Mouse (Mus musculus): ENCODE measurements around the gene Igfbp1.

Gene Igfbp1

DNA sequence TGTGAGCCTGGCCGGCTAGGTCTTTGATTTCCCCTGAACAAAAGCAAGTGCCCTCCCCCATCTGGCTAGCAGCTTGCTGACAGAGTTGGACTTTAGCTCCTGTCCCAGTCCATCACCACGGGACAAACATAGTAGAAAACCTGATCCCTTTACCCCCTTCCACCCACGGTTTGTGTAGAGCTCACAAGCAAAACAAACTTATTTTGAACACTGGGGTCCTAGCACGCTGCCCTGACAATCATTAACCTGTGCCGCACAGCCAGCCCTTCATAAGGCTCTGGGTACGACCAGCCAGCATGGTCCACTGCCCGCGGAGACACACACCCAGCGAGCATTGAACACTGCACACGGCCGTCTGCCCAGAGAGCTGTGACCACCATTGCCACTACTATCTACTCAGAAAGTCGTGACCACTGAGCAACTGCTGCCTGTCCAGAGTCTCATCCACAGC is at the start of gene Igfbp1:
TSS of gene Igfbp1 (plus strand) at position 292 of the 451 bp plus-strand sequence.
- no peak for DNase-seq

DNA sequence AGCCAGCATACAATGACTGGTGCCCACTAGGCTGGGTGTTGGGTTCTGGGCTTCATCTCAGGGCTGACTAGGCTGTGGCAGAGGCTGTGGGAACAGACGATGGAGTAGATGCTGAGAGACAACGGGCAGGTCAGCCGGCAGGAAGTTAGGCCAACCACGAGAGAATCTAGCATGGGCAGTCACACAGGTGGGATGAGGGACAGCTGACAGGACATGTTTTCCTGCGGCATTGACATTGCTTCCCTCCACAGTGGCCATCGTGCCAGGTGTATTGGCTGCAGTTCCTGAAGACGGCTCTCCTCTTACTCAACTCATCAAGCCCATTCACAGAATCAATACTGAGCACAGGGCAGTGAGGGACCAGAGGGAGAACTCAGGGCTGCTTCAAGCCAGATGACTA is 49.6 kb upstream of the Igfbp1 start:
- DNase-seq = no peak

GRCm38 (mm10) chr11:7149471-7149870 is 48.1 kb upstream of the Igfbp1 start:
- DNase-seq = no peak

GRCm38 (mm10) chr11:7150511-7150910 is 47.1 kb upstream of the Igfbp1 start:
- DNase-seq = peak; percentile 86

- no peak for DNase-seq
Observed at GRCm38 (mm10) chr11:7152371-7152770, 45.2 kb upstream of the Igfbp1 start.

DNA sequence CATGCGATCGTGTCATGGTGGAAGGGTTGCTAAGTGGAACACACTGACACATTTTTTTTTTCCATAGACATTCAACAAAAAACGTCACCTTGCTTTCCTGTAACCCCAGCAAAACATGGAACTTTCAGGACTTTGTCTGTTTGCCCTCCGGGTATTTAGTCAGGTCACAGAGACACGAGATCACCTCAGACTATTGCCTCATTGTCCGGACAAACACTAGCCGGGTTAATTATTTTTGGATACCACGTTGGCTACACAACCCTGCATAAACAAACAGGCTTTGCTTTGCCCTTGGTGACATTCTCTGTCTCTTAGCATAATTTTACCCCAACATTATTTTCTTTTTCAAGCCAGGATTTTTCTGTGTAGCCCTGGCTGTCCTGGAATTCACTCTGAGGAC is 44.5 kb upstream of the Igfbp1 start:
- DNase-seq = no peak

DNA sequence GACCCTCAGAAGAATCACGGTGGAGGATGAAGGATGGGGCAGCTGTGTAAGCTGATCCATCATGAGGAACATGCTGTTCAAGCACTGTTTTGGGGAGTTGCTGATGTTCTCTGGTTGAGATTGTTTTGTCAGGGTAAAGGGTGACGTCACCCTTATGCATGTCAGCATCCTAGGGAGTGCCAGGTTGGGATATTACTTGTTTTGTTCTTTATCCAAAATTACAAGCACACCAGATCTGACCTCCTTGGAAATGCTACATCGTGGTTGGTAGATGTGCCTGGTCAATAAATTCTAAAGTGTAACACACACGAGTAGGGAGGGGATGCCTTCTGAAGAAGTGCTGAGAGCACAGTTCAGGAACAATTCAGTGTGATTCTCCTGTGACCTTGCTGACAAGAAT is 41.2 kb upstream of the Igfbp1 start:
- no peak for DNase-seq

- no peak for DNase-seq
Observed at GRCm38 (mm10) chr11:7158196-7158595, 39.4 kb upstream of the Igfbp1 start.

- DNase-seq = peak; percentile 73
Observed at GRCm38 (mm10) chr11:7160146-7160545, 37.4 kb upstream of the Igfbp1 start.

DNA sequence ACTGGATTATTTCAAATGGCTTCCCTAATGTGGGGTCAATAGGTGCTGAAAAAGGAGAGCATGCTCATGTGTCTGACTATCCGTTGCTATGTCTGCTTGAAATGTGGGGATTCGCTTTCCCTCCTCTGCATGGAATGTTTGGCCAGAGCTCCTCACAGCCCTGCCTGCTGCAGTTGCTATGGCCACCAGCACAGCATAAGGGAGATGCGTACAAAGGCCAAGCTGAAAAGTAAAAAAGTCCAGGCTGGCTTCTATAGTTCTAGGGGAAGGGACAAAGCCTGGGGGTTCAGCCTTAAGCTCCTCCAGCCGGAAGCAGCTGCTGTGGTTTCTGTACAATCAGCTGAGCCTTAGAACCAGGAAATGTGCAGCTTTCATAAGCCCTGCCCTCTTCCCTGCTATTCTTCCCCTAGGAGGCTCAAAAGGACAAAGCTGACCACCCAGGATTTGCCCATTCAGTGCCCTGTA is 36.9 kb upstream of the Igfbp1 start:
- no peak for DNase-seq

DNA sequence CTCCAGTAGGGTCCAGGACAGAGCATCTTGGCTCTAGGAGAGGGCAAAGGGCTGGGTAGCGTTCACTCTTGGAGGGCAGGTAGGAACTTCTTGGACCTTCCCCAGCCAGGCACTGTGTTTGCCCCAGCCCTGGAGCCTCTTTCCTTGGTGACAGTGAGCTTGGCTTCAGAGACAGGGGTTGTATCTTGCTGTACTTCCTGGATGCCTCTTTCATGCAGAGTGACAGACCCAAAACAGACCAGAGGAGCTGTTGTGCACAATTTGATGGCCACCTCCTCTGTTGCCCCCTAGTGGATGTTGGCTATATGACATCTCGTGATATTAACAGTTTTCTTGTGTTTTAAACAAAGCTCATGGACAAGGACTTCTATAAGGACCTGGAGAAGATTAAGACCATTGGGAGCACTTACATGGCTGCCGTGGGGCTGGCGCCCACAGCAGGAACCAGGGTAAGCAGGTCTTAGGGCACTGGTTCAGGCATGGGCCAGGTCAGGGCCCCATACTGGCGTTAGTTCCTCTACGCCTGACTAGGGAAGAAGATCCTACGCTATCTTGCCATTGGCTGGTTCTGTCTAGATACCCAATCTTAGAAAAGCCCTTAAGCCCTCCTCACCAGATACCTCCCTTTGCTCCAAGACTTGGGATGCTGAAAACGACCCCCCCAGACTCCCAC is 35.9 kb upstream of the Igfbp1 start:
- DNase-seq = peak; percentile 82

- no peak for DNase-seq
Observed at GRCm38 (mm10) chr11:7164416-7164815, 33.2 kb upstream of the Igfbp1 start.

DNA sequence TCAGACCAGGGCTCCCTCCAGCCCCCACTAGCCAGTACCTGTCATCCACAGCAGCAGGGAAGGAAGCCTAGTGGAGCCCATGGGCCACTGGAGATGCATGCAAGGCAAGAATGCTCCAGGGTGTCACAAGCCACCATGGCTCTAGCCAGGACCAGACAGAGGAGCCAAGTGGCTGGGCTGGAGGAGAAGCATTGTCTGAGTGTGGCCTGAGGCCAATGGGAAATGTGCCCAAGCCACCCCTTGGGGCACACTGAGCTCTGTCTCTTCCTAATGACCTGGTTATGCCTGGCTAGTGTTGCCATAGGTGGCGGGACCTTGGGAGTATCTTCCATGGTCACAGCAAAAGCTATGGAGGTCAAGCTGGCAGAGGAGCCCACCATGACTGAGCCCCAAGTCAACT is 27.9 kb upstream of the Igfbp1 start:
- DNase-seq = peak; percentile 52

DNA sequence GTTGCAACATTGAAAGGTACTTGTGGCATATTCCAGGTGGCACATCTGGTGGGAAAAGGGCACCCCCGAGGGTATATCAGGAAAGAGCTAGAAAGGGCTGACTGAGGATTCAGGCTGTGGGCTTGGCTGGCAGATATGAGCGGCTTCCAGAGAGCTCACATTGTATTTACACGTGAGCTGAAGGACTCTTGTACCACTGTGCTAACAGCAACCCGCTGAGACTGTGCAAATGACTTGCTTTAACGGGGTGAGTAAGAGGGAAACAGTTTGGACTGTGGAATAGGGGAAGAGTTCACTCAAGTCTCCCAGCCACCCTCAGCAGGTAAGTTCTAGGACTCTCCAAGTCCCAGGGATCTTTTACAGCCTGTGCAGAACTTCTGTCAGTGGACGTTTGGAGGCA is 23.9 kb upstream of the Igfbp1 start:
- DNase-seq = no peak

- peak; percentile 4 for DNase-seq
Observed at GRCm38 (mm10) chr11:7178724-7179123, 18.9 kb upstream of the Igfbp1 start.

DNA sequence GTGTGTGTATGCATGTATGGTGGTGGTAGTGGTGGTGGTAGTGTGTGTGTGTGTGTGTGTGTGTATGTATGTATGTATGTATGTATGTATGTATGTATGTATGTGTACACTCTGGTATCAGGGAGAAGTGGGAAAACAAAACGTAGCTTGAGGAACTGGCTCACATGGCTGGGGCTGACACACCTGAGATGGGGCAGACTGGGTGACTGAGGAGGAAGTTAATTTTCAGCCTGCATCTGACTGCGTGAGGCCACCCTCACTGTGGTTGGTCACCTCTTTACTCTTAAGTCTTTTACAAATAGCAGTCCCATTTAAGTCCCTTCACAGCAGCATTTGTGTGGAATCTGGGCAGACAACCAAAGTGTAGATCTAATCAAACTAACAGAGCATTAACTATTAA is 18.3 kb upstream of the Igfbp1 start:
- peak; percentile 3 for DNase-seq

DNA sequence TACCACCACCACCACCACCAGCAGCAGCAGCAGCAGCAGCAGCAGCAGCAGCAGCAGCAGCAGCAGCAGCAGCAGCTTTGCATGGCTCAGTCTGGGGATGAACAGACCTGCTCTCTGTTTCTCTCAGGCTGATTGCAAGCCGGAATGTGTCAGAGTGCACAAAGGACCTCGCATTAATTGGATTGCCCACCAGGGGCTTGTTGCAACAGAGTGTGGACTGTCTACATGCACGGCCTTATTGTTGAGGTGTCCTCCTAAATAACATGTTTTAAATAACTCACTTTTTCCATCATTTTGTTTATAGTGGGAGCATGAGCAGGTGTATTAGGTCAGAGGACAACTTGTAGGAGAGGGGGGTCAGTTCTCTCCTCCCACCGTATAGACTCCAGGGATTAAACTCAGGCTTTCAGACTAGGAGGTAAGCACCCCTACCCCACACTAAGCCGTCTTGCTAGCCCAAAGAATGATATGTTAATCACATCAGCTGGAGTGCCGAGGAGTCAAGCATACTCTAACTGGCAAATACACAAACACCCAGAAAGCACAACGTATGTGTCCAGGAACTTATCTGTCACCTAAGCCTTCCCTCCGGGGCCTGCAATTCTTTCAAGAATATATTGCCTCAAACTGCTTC is 15.1 kb upstream of the Igfbp1 start:
- DNase-seq = peak; percentile 6

DNA sequence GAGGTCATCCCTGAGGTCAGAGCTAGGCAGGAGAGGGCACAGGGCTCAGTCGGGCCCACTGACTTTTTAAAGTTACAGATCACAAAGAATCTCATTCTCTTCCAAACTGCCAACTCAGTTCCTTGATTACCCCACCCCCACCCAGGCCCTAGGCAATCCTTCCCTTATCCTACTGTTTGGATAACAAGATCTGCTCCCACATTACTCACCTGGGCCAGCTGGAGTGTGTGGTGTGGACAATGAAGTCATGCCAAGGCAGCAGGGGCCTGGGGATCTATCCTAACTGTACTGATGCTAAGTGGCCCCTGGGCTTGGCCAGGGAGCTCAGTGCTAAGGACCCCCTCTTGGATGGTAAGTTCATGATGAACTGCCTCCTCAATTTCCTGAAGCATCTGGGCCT is 13.2 kb upstream of the Igfbp1 start:
- peak; percentile 4 for DNase-seq

DNA sequence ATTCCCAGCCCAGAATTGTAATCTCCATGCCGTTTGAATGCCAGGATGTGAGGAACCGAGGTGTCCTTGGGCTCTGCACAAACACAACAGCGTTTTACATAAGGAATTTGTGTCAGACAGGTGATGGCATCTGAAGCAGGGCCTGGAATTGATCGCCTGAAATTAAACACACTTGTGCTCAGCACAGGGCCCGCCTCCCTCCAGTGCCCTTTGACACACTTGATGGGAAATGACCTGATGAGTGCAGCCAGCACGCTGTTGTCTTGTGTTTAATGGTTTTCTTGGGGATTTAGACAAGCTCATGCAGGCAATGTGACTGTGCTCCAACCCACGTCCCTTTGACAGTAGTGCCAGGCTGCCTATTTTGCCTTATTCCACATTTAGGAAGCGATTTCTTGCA is 10.1 kb upstream of the Igfbp1 start:
- DNase-seq = peak; percentile 5

- no peak for DNase-seq
Observed at GRCm38 (mm10) chr11:7188469-7188868, 9.1 kb upstream of the Igfbp1 start, which contains the start of gene Gm11985. TSS of gene Gm11985 (minus strand) at chr11:7188569.

GRCm38 (mm10) chr11:7192710-7193109 is 4.9 kb upstream of the Igfbp1 start:
- DNase-seq = no peak

DNA sequence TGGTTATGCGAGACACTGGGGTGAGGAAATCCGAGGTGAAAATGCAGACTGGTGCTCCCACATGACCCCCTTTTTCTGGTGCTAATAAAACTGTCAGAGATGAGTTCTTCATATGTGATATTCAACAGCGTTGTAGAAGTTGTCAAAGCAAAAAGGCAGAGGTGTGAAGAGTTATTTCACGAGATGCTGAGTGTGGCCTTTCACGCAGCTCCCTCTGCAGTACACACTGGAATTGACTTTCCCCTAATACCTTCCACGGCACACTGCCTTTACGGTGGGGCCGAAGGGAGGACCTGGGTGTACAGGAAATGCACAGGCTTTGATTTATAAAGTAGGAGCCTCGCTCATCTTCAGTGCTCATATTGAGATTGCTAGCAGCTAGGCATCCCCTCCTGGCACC is 4.4 kb upstream of the Igfbp1 start:
- no peak for DNase-seq

DNA sequence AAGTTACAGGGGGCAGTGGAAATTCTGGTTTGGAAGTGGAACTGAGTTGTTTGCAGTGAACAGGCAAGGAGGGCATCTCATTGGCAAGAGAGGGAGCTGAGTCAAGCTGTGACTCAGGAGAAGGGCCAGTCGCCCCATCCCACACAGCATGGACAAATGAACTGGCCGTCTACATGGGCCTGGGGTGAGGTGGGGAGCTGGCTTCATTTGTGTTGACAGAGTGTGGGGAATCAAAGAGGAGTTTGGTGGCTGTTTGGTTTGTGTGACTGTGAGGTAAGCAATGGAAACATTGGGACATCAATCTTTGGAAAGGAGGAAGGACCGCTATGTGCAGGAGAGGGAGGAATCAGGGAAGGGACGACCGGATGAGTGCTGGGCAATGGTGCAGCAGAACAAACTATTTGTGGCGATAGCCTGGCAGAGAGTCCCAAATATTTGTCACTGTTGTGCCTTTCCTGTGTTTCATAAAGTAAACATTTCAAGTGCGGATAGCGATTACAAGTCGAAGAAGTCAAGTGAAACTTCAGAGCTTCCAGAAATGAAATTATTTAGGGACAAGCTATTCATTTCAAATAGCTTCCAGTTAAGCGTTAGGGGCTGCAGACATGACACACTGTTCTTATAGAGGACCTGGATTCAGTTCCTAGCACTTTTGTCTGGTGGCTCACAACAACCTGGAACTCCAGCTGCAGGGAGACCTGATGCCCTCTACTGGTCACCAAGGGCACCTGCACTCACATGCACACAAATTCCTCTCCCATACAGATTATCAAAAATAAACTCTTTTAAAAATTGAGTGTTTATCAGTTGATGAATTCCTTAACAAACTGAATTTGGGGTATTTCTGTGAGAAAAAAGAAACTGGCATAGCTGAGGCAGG is 2.9 kb upstream of the Igfbp1 start:
- no peak for DNase-seq

GRCm38 (mm10) chr11:7195312-7195685 is 2.3 kb upstream of the Igfbp1 start:
- no peak for DNase-seq

All from cerebellum, adult 9-10 months (tissue).